Mouse (Mus musculus) forebrain, embryonic 11.5 days (tissue): ENCODE measurements at regions not wholly inside any gene's neighbourhood (a gene's known extent, or its start where the extent isn't known, plus 50 kb on each side); places are given as distances from the start of the nearest gene placed in this dataset.

Source experiments
- ATAC-seq: fragments of 200-750 bp; cut with Nextera tagmentation; replicated peaks from 2 replicates; pipeline ENCODE4 v1.8.0; 2017; ENCODE audit warnings: moderate TSS enrichment; ENCODE audit not compliant: low FRiP score
- DNase-seq: peaks from one replicate; pipeline ENCODE4 v3.0.0-alpha.2; 2017; ENCODE audit warnings: low spot score
- H3K27ac ChIP-seq: fragments of 300-500 bp; sonication (generic); 2 replicates; pipeline ENCODE4 v1.5.1; 2014; ENCODE audit warnings: low read depth, low read length
- H3K27me3 ChIP-seq: fragments of 300-500 bp; sonication (generic); 2 replicates; pipeline ENCODE4 v1.6.1; 2014; ENCODE audit warnings: mild to moderate bottlenecking, low read length, mixed read lengths; ENCODE audit not compliant: control insufficient read depth, insufficient read depth
- H3K36me3 ChIP-seq: fragments of 300-500 bp; sonication (generic); 2 replicates; pipeline ENCODE4 v1.6.1; 2014; ENCODE audit warnings: mild to moderate bottlenecking, low read length, moderate library complexity, mixed read lengths; ENCODE audit not compliant: control insufficient read depth, insufficient read depth
- H3K4me1 ChIP-seq: fragments of 300-500 bp; sonication (generic); replicated peaks from 2 replicates; pipeline ENCODE4 v1.6.1; 2014; ENCODE audit warnings: low read length, mixed read lengths; ENCODE audit not compliant: control insufficient read depth, insufficient read depth
- H3K4me2 ChIP-seq: fragments of 300-500 bp; sonication (generic); 2 replicates; pipeline ENCODE4 v1.6.1; 2014; ENCODE audit warnings: low read depth, mild to moderate bottlenecking, low read length, moderate library complexity, mixed read lengths; ENCODE audit not compliant: severe bottlenecking
- H3K4me3 ChIP-seq: fragments of 300-500 bp; sonication (generic); 2 replicates; pipeline ENCODE4 v1.5.1; 2014; ENCODE audit warnings: low read depth, low read length
- H3K9ac ChIP-seq: fragments of 300-500 bp; sonication (generic); 2 replicates; pipeline ENCODE4 v1.6.1; 2014; ENCODE audit warnings: low read length
- H3K9me3 ChIP-seq: fragments of 300-500 bp; sonication (generic); 2 replicates; pipeline ENCODE4 v1.6.1; 2016; ENCODE audit warnings: low read length, mixed read lengths; ENCODE audit not compliant: control insufficient read depth
- WGBS: fragments of 180-500 bp; shearing (Covaris S2); extraction: QIAGEN DNeasy Blood & Tissue Kit; methylation state at CpG from one replicate; pipeline ENCODE4 v1.1.7; 2014; 5-methylcytosine and 5-hydroxymethylcytosine counted together

- no peak overlapping the region for H3K9ac ChIP-seq
- no peak for DNase-seq
- WGBS, result 85% methylated on average over 2 of the region's 2 CpGs
- no peaks in the 10 kb centered on the region for H3K27me3 ChIP-seq
- no peak for ATAC-seq
- H3K9me3 ChIP-seq, result no peaks in the 10 kb centered on the region
- no peak overlapping the region for H3K27ac ChIP-seq
- no peaks in the 10 kb centered on the region for H3K36me3 ChIP-seq
- no peak overlapping the region for H3K4me2 ChIP-seq
- H3K4me1 ChIP-seq, result no peaks in the 10 kb centered on the region
- H3K4me3 ChIP-seq, result no peak overlapping the region
Observed at GRCm38 (mm10) chr12:104548586-104548985, 75.5 kb upstream of the Gsc start.

DNA sequence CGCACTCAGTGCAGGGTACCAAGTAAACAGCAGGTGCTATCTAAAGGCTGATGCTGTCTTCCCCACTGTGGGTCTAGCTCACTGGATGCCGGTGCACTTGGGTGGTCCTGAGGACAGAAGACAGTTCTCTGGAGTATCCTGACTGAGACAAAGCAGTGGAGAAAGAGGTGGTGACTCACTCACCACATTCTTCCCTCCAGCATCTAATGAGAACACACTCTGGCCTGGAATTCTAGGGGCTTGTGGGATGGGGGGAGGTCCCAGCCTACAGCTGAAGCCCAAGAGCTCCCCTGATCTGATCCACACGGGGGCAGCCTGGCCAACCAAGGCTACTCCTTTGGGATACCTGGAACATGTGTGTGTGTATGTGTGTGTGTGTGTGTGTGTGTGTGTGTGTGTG, 74.4 kb upstream of the Gsc start:
- Histone ChIP-seq H3K4me3 (no peak overlapping the region), H3K9me3 (no peaks in the 10 kb centered on the region), H3K4me2 (no peak overlapping the region), H3K9ac (no peak overlapping the region), H3K36me3 (no peaks in the 10 kb centered on the region), H3K27me3 (no peaks in the 10 kb centered on the region), H3K4me1 (no peaks in the 10 kb centered on the region), H3K27ac (no peak overlapping the region)
- ATAC-seq, result no peak
- 74% methylated on average over 3 of the region's 3 CpGs for WGBS
- no peak for DNase-seq

- H3K9me3 ChIP-seq, result no peaks in the 10 kb centered on the region
- H3K4me2 ChIP-seq, result no peak overlapping the region
- H3K27me3 ChIP-seq, result no peaks in the 10 kb centered on the region
- no peak for DNase-seq
- H3K27ac ChIP-seq, result no peak overlapping the region
- ATAC-seq, result no peak
- no peaks in the 10 kb centered on the region for H3K36me3 ChIP-seq
- no peaks in the 10 kb centered on the region for H3K4me1 ChIP-seq
- H3K9ac ChIP-seq, result no peak overlapping the region
- H3K4me3 ChIP-seq, result no peak overlapping the region
- 87% methylated on average over 20 of the region's 20 CpGs for WGBS
Observed at GRCm38 (mm10) chr12:104545993-104546769, 73.1 kb upstream of the Gsc start.

- Histone ChIP-seq H3K27me3 (no peaks in the 10 kb centered on the region), H3K9me3 (no peaks in the 10 kb centered on the region), H3K9ac (no peak overlapping the region), H3K27ac (no peak overlapping the region), H3K4me2 (no peak overlapping the region), H3K4me1 (no peaks in the 10 kb centered on the region), H3K4me3 (no peak overlapping the region), H3K36me3 (no peaks in the 10 kb centered on the region)
- 95% methylated on average over 7 of the region's 7 CpGs for WGBS
- ATAC-seq (no peak), DNase-seq (no peak)
Observed at GRCm38 (mm10) chr12:104539911-104540310, 66.8 kb upstream of the Gsc start.

GRCm38 (mm10) chr12:104538436-104538835, 65.3 kb upstream of the Gsc start:
- no peak overlapping the region for H3K27ac ChIP-seq
- H3K4me1 ChIP-seq, result no peaks in the 10 kb centered on the region
- no peaks in the 10 kb centered on the region for H3K27me3 ChIP-seq
- H3K4me2 ChIP-seq, result no peak overlapping the region
- H3K9ac ChIP-seq, result no peak overlapping the region
- DNase-seq, result no peak
- no peak overlapping the region for H3K4me3 ChIP-seq
- 96% methylated on average over 2 of the region's 2 CpGs for WGBS
- no peak for ATAC-seq
- no peaks in the 10 kb centered on the region for H3K36me3 ChIP-seq
- no peaks in the 10 kb centered on the region for H3K9me3 ChIP-seq

GRCm38 (mm10) chr12:104531512-104532447, 58.6 kb upstream of the Gsc start:
- H3K9ac ChIP-seq, result no peak overlapping the region
- H3K27me3 ChIP-seq, result no peaks in the 10 kb centered on the region
- H3K4me3 ChIP-seq, result no peak overlapping the region
- peaks cover 3% of the 10 kb centered on the region; the same call in 1 of the 2 replicates for H3K4me1 ChIP-seq
- DNase-seq (no peak), ATAC-seq (no peak)
- 8% methylated on average over 29 of the region's 29 CpGs for WGBS
- H3K9me3 ChIP-seq, result no peaks in the 10 kb centered on the region
- H3K36me3 ChIP-seq, result no peaks in the 10 kb centered on the region
- H3K27ac ChIP-seq, result no peak overlapping the region
- H3K4me2 ChIP-seq, result no peak overlapping the region

DNA sequence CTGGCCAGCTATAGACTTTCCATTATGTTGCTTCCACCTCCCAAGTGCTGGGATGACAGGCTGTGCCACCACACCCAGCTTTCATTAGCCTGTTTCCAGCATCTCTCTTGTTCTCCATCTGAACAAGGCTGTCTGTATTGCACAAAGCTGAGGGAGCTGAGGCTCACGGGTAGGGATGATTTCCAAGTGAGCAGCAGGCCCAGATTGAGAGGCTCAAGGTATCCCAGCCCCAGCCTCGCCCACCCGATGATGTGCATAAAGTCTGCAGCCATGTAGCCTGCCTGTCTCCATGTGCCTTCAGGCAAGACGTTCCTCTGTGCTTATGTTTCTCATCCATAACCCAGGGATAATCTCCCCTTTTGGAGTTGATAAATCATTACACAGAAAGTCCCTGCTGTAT, 57.5 kb upstream of the Gsc start:
- ATAC-seq (no peak), DNase-seq (no peak)
- no peak overlapping the region for H3K27ac ChIP-seq
- no peak overlapping the region for H3K9ac ChIP-seq
- H3K27me3 ChIP-seq, result no peaks in the 10 kb centered on the region
- no peaks in the 10 kb centered on the region; the same call in 1 of the 2 replicates for H3K9me3 ChIP-seq
- no peaks in the 10 kb centered on the region for H3K36me3 ChIP-seq
- no peak overlapping the region for H3K4me3 ChIP-seq
- peaks cover 3% of the 10 kb centered on the region; the same call in 1 of the 2 replicates for H3K4me1 ChIP-seq
- 85% methylated on average over 4 of the region's 4 CpGs for WGBS
- H3K4me2 ChIP-seq, result no peak overlapping the region
